Mouse (Mus musculus): Measurements from ENCODE around the gene Fbxo36. TPM values are rescaled to one million over a fixed set of nuclear protein-coding genes. Genes with fewer than 3 reads are reported as not detected.

Fbxo36 gene
- polyA plus RNA-seq, 1 experiment, result 1.7 TPM

DNA sequence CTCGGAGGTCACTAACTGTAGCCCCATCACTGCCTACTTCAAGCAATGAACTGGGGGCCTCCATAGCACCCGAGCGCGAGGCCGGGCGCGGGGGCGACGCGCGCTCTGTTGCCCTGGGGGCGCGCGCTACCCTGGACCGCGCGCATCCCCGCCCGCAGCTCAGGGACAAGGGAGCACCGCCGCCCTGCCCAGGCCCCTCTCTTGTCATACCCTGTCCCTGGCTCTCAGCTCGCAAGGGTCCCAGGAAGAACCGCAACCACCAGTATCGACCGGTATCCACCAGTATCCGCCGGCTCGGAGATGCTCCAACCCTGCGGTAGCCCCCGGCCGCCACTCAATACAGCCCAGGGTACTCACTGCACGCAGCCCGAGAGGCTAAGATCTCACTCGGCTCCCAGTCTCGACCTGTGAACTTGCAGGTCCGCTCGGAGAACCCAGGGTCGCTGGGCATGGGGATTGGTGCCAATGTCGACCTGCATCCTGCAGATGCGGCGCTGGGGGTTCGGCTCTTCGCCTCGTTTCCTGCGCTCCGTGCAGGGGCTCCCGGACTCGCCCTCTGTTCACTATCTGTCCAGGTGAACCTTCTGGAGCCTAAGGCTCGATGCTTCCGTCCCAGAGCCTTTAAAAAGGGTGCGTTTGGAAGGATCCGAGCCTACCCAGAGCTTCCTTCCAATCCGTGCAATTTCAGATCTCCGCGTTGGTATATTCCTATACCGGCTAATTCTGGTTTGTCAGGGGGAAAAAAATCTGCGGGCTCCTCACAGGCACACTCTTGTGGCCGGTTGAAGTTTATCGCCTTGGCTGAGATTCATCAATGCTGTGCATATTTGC is 95.1 kb downstream of the Fbxo36 start, which contains the start of gene Slc16a14:
Gene Slc16a14, minus strand, starts transcription at position 632 of the 831 bp plus-strand sequence.
- peaks cover 5% of the 10 kb centered on the region; the same call in 1 of the 2 replicates for H3K9me3 ChIP-seq
- H3K36me3 ChIP-seq (replicated peaks; ENCODE audit: low read length), result no peaks in the 10 kb centered on the region
- peak within 1 kb of the TSS; percentile 82 for H3K4me3 ChIP-seq (replicated peaks)
- peaks cover 19% of the 10 kb centered on the region for H3K4me1 ChIP-seq
- H3K27me3 ChIP-seq (replicated peaks), result peaks cover 33% of the 10 kb centered on the region
- TF ChIP-seq GATA1 (IDR thresholded peaks at IDR 0.05; ENCODE audit: borderline replicate concordance, low read length) (no peak), FLI1 (IDR thresholded peaks at IDR 0.05; ENCODE audit: low read length) (no peak)

DNA sequence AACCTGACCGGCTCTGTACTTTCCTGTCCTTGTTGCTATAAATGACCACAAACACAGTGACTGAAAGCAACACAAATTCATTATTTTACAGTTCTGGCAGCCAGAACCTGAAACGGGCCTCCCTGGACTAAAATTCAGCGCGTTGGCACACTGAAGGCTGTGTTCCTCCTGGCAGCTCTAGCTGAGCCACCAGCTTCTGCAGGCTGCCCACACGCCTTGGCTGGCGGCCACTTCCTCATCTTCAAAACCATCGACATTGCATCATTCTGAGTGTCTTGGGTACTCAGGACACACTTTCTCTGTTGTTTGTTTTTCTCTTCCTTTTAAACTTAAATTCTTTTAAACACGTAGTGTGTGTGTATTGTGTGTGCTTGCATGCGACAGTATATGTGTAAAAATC is 96.0 kb downstream of the Fbxo36 start:
- H3K4me1 ChIP-seq, result peaks cover 19% of the 10 kb centered on the region
- H3K4me3 ChIP-seq (replicated peaks), result no peak overlapping the region
- peaks cover 33% of the 10 kb centered on the region for H3K27me3 ChIP-seq (replicated peaks)
- peaks cover 5% of the 10 kb centered on the region; the same call in 1 of the 2 replicates for H3K9me3 ChIP-seq
- no peaks in the 10 kb centered on the region for H3K36me3 ChIP-seq (replicated peaks; ENCODE audit: low read length)
- no peak for TF ChIP-seq GATA1 (IDR thresholded peaks at IDR 0.05; ENCODE audit: borderline replicate concordance, low read length)
- no peak for TF ChIP-seq FLI1 (IDR thresholded peaks at IDR 0.05; ENCODE audit: low read length)

DNA sequence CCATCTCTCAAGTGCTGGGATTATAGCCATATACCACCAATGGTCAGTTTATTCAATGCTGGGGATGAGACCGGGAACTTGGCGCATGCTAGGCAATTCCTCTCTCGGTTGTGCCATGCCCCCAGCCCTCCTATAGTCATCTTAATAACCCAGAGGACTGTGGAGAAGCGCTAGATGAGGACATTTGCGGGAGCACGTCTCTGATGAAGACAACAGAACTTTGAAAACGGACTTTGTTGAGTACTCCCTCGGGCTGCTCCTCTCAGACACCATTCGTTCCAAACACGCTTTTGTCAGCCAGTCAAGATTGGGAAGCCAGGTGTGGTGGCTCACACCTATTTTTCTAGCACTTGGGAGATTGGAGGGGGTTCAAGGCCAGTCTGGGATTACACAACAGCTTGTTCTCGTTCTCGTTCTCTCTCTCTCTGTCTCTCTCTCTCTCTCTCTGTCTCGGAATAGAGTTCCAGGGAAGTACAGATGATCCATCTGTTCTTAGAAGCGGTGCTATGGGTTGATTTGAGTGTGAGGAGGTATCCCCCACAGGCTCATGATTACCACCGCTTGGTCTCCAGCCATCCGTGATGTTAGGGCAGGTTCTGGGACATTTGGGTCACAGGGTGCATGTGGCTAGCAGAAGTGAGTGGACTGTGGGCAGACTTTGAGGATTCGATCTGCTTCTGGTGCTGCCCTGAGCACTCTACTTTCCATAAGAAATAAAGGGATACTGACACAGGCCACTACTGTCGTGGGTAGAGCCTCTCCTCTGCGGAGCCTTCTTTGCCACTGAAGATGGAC is 97.3 kb downstream of the Fbxo36 start:
- Histone ChIP-seq H3K27me3 (replicated peaks) (peaks cover 33% of the 10 kb centered on the region), H3K4me3 (replicated peaks) (no peak overlapping the region), H3K9me3 (peaks cover 8% of the 10 kb centered on the region; the same call in 1 of the 2 replicates), H3K36me3 (replicated peaks; ENCODE audit: low read length) (no peaks in the 10 kb centered on the region), H3K4me1 (peaks cover 19% of the 10 kb centered on the region)
- TF ChIP-seq GATA1 (IDR thresholded peaks at IDR 0.05; ENCODE audit: borderline replicate concordance, low read length), result no peak
- TF ChIP-seq FLI1 (IDR thresholded peaks at IDR 0.05; ENCODE audit: low read length), result no peak

DNA sequence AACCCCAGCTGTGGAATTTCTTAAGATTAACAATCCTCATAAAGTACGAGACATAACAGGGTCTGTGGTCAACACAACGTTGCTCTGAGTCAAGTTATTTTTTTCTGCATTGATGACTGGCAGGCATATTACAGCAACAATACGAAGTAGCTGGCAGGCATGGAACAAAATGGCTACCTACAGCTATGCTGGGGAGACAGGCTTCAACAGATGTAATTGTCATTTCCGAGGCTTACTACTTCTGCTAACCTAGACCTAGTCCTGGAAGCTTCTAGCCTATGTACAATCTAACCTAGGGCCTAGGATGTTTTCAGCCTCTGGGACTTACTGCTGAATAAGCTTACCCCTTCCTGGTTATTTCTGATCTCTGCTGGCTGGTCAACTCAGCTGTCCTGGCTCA is 99.8 kb downstream of the Fbxo36 start:
- TF ChIP-seq GATA1 (IDR thresholded peaks at IDR 0.05; ENCODE audit: borderline replicate concordance, low read length) (no peak), FLI1 (IDR thresholded peaks at IDR 0.05; ENCODE audit: low read length) (no peak)
- Histone ChIP-seq H3K9me3 (peaks cover 19% of the 10 kb centered on the region), H3K4me3 (replicated peaks) (no peak overlapping the region), H3K27me3 (replicated peaks) (peaks cover 18% of the 10 kb centered on the region), H3K4me1 (peaks cover 7% of the 10 kb centered on the region; the same call in 1 of the 2 replicates), H3K36me3 (replicated peaks; ENCODE audit: low read length) (no peaks in the 10 kb centered on the region)

DNA sequence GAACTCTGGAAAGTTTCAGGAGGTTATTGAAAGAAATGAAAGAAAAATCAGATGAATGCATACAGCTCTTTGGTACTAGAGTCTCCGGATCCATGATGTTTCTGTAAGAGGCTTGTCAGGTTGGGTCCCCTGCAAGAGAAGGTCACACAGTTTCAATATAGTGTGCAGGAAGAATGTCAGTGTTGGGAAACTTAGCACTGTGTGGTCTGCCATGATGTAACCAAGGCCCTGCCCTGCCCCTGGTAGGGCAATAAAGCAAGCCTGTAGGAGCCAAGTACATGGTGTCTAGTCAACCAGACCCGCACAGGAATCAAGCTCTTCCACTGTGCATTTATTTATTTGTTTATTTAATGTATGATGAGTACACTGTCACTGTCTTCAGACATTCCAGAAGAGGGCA is 100.7 kb downstream of the Fbxo36 start:
- peaks cover 10% of the 10 kb centered on the region for H3K27me3 ChIP-seq (replicated peaks)
- TF ChIP-seq GATA1 (IDR thresholded peaks at IDR 0.05; ENCODE audit: borderline replicate concordance, low read length) (no peak), FLI1 (IDR thresholded peaks at IDR 0.05; ENCODE audit: low read length) (no peak)
- H3K36me3 ChIP-seq (replicated peaks; ENCODE audit: low read length), result no peaks in the 10 kb centered on the region
- H3K4me1 ChIP-seq, result 0 out of 2 replicates have a peak, but pooled peaks cover 3% of the 10 kb centered on the region
- H3K4me3 ChIP-seq (replicated peaks), result no peak overlapping the region
- peaks cover 23% of the 10 kb centered on the region for H3K9me3 ChIP-seq

DNA sequence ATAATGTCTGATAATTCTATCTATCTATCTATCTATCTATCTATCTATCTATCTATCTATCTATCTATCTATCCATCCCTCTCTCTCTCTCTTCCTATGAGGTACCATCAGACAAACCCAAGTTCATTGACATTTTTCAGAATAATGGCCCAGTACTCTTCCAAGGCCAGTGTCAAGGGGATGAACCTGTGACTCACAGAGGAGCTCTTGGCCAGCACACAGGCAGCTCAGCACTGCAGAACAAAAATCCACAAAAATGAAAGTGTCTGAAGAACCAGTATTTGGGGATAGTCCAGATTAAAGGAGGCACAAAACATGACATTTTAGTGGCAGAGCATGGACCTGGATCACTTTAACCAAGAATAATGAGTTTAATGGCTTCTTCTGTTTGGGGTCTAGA is 103.0 kb downstream of the Fbxo36 start:
- TF ChIP-seq FLI1 (IDR thresholded peaks at IDR 0.05; ENCODE audit: low read length) (no peak), GATA1 (IDR thresholded peaks at IDR 0.05; ENCODE audit: borderline replicate concordance, low read length) (no peak)

DNA sequence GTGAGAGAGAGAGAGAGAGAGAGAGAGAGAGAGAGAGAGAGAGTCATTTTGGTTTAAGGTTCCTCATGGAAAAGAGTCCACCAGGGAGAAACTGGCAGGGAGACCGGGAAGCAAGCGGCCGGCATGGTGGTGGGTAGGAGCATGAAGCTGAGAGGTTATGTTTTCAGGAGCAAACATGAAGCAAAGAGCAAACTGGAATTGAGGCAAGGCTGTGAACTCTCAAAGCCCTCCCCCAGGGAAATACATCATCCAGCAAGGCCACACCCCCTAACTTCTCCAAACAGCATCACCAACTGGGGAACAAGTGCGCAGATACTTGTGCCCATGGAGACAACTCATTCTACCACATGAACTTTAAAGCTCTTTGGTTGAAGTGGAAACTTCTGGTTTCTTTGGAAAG is 103.9 kb downstream of the Fbxo36 start:
- H3K27me3 ChIP-seq (replicated peaks), result no peaks in the 10 kb centered on the region
- no peaks in the 10 kb centered on the region for H3K36me3 ChIP-seq (replicated peaks; ENCODE audit: low read length)
- H3K4me1 ChIP-seq, result no peaks in the 10 kb centered on the region
- no peak overlapping the region for H3K4me3 ChIP-seq (replicated peaks)
- peaks cover 38% of the 10 kb centered on the region for H3K9me3 ChIP-seq
- no peak for TF ChIP-seq FLI1 (IDR thresholded peaks at IDR 0.05; ENCODE audit: low read length)
- TF ChIP-seq GATA1 (IDR thresholded peaks at IDR 0.05; ENCODE audit: borderline replicate concordance, low read length), result no peak

More for the DNA sequence above, 103.0 kb downstream of the Fbxo36 start:
- H3K9me3 ChIP-seq, result peaks cover 38% of the 10 kb centered on the region
- no peak overlapping the region for H3K4me3 ChIP-seq (replicated peaks)
- no peaks in the 10 kb centered on the region for H3K36me3 ChIP-seq (replicated peaks; ENCODE audit: low read length)
- H3K27me3 ChIP-seq (replicated peaks), result no peaks in the 10 kb centered on the region
- H3K4me1 ChIP-seq, result no peaks in the 10 kb centered on the region

DNA sequence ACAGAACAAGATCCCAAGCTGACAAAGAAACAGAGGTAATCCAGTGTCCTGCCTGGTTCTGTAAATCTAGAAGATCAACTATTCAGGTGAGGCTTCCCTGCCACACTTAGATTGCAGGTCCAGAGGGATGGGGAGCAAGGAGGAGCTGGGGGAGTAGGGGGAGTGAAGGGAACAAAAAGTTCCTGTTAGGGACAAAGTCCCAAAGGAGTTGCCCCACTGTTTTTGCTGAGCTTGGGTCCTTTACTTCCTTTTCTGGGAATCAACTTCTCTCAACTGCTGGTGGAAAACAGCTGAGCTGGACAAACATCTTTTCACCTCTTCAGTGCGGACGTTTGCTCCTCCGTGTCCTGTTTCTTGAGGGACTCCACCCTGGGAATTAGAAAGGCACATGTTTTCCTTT is 106.3 kb downstream of the Fbxo36 start:
- H3K27me3 ChIP-seq (replicated peaks), result no peaks in the 10 kb centered on the region
- H3K4me1 ChIP-seq, result no peaks in the 10 kb centered on the region
- peaks cover 46% of the 10 kb centered on the region for H3K9me3 ChIP-seq
- no peaks in the 10 kb centered on the region for H3K36me3 ChIP-seq (replicated peaks; ENCODE audit: low read length)
- no peak for TF ChIP-seq GATA1 (IDR thresholded peaks at IDR 0.05; ENCODE audit: borderline replicate concordance, low read length)
- no peak for TF ChIP-seq FLI1 (IDR thresholded peaks at IDR 0.05; ENCODE audit: low read length)
- no peak overlapping the region for H3K4me3 ChIP-seq (replicated peaks)

DNA sequence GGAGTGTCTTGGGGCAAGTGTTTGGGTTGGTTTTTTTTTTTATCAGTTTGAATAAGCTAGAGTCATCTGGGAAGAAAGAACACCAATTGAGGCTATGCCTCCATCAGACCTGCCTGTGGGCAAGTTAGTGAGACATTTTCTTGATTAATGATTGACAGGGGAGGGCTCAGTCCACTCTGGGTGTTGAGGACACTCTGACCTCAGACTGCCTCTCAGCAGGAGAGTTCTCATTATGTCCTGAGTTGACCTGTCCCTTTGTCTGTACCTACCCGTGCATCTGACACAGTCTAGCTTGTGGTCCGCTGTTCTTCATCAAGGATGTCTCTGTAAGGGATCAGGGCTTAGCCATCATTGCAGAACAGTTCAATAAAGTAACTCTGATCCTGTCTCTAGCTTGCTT is 107.7 kb downstream of the Fbxo36 start:
- Histone ChIP-seq H3K36me3 (replicated peaks; ENCODE audit: low read length) (no peaks in the 10 kb centered on the region), H3K27me3 (replicated peaks) (no peaks in the 10 kb centered on the region), H3K9me3 (peaks cover 54% of the 10 kb centered on the region)

More for the DNA sequence above, 107.7 kb downstream of the Fbxo36 start:
- Histone ChIP-seq H3K4me3 (replicated peaks) (no peak overlapping the region), H3K4me1 (no peaks in the 10 kb centered on the region)
- TF ChIP-seq FLI1 (IDR thresholded peaks at IDR 0.05; ENCODE audit: low read length) (no peak), GATA1 (IDR thresholded peaks at IDR 0.05; ENCODE audit: borderline replicate concordance, low read length) (no peak)

Other genes with a start within 250 kb of the Fbxo36 start
- gene Dner, start 143.6 kb upstream of the Fbxo36 start, polyA plus RNA-seq (2012; ENCODE audit: insufficient read depth, low replicate concordance), result not detected in 2 replicates
- gene Trip12, start 675 bp downstream of the Fbxo36 start, polyA plus RNA-seq (2012; ENCODE audit: insufficient read depth, low replicate concordance), result 4.3 and 25.7 TPM in 2 replicates
- not detected in 2 replicates for gene Slc16a14, start 95.3 kb downstream of the Fbxo36 start, polyA plus RNA-seq (2012; ENCODE audit: insufficient read depth, low replicate concordance)